Mouse (Mus musculus): ENCODE measurements around the gene Fxyd1.

Fxyd1 gene

GRCm38 (mm10) chr7:31077885-31078445 lies 21.0 kb upstream of the Fxyd1 start:
- DNase-seq (ENCODE audit: low spot score) = no peak

GRCm38 (mm10) chr7:31077470-31077869 lies 20.5 kb upstream of the Fxyd1 start:
- DNase-seq (ENCODE audit: low spot score) = no peak

- DNase-seq (ENCODE audit: low spot score) = no peak
Measured at GRCm38 (mm10) chr7:31076492-31076891, 19.5 kb upstream of the Fxyd1 start, which contains the start of gene Fxyd3. Gene Fxyd3, minus strand, starts transcription at chr7:31076704.

- DNase-seq (ENCODE audit: low spot score) = no peak
Measured at GRCm38 (mm10) chr7:31074713-31075069, 17.7 kb upstream of the Fxyd1 start.

- DNase-seq (ENCODE audit: low spot score) = no peak
Measured at GRCm38 (mm10) chr7:31074061-31074712, 17.2 kb upstream of the Fxyd1 start.

GRCm38 (mm10) chr7:31073546-31073945 lies 16.5 kb upstream of the Fxyd1 start:
- DNase-seq (ENCODE audit: low spot score) = no peak

- DNase-seq (ENCODE audit: low spot score) = peak; percentile 69
Measured at GRCm38 (mm10) chr7:31072326-31072725, 15.3 kb upstream of the Fxyd1 start.

GRCm38 (mm10) chr7:31070324-31070723 lies 13.3 kb upstream of the Fxyd1 start:
- no peak for DNase-seq (ENCODE audit: low spot score)

- no peak for DNase-seq (ENCODE audit: low spot score)
Measured at GRCm38 (mm10) chr7:31069491-31069890, 12.5 kb upstream of the Fxyd1 start.

- DNase-seq (ENCODE audit: low spot score) = no peak
Measured at GRCm38 (mm10) chr7:31067836-31068235, 10.8 kb upstream of the Fxyd1 start.

- DNase-seq (ENCODE audit: low spot score) = no peak
Measured at GRCm38 (mm10) chr7:31063074-31063560, 6.1 kb upstream of the Fxyd1 start.

GRCm38 (mm10) chr7:31060621-31061010 lies 3.6 kb upstream of the Fxyd1 start:
- DNase-seq (ENCODE audit: low spot score) = no peak

- DNase-seq (ENCODE audit: low spot score) = no peak
Measured at GRCm38 (mm10) chr7:31059919-31060620, 3.1 kb upstream of the Fxyd1 start.

- peak; percentile 79 for DNase-seq (ENCODE audit: low spot score)
Measured at GRCm38 (mm10) chr7:31059108-31059507, 2.1 kb upstream of the Fxyd1 start, which contains the start of gene Lgi4. Gene Lgi4, plus strand, starts transcription at chr7:31059342.

GRCm38 (mm10) chr7:31058211-31058610 lies 1.2 kb upstream of the Fxyd1 start:
- DNase-seq (ENCODE audit: low spot score) = no peak

- peak; percentile 42 for DNase-seq (ENCODE audit: low spot score)
Measured at GRCm38 (mm10) chr7:31057730-31058129, 731 bp upstream of the Fxyd1 start.

- no peak for DNase-seq (ENCODE audit: low spot score)
Measured at GRCm38 (mm10) chr7:31056448-31056847, 551 bp downstream of the Fxyd1 start.

- peak; percentile 44 for DNase-seq (ENCODE audit: low spot score)
Measured at GRCm38 (mm10) chr7:31055883-31056282, 1.1 kb downstream of the Fxyd1 start.

GRCm38 (mm10) chr7:31055354-31055824 lies 1.6 kb downstream of the Fxyd1 start:
- DNase-seq (ENCODE audit: low spot score) = peak; percentile 81

GRCm38 (mm10) chr7:31054661-31055320 lies 2.2 kb downstream of the Fxyd1 start:
- no peak for DNase-seq (ENCODE audit: low spot score)

GRCm38 (mm10) chr7:31053882-31054447 lies 3.0 kb downstream of the Fxyd1 start:
- DNase-seq (ENCODE audit: low spot score) = no peak

Measured in testis, postnatal 14 days (tissue).